Mouse (Mus musculus): ENCODE measurements around the gene Tubb4b. TPM values are rescaled to one million over a fixed set of nuclear protein-coding genes. Genes with fewer than 3 reads are reported as not detected.
A peak's percentile ranks its signal among the peaks of the same experiment; 100 is the strongest.

Gene Tubb4b
- polyA plus RNA-seq, 1 experiment, result 359 TPM

- Histone ChIP-seq H3ac (ENCODE audit: control insufficient read depth, insufficient read length) (no peak overlapping the region), H3K4me2 (ENCODE audit: low read depth) (peak overlapping the region; percentile 77), H3K36me3 (ENCODE audit: control insufficient read depth, insufficient read depth) (no peaks in the 10 kb centered on the region), H3K79me2 (ENCODE audit: control insufficient read depth, insufficient read depth) (no peaks in the 10 kb centered on the region), H3K27me3 (ENCODE audit: control insufficient read depth, insufficient read depth, insufficient read length) (no peaks in the 10 kb centered on the region), H3K4me3 (peak overlapping the region; percentile 28)
- TF ChIP-seq REST (IDR thresholded peaks at IDR 0.05; ENCODE audit: insufficient read depth, insufficient read length), result no peak
- TF ChIP-seq POLR2AphosphoS2 (IDR thresholded peaks at IDR 0.05; ENCODE audit: insufficient read length, low read depth), result no peak
- TF ChIP-seq E2F4 (IDR thresholded peaks at IDR 0.05; ENCODE audit: insufficient read depth), result no peak
- TF ChIP-seq MYOD1 (IDR thresholded peaks at IDR 0.05; ENCODE audit: control insufficient read depth in 1 of 3, insufficient read length in 2 of 3, low read depth in 2 of 3), result no peak
- TF ChIP-seq TCF3 (IDR thresholded peaks at IDR 0.05; ENCODE audit: insufficient read length, low read depth), result no peak
- no peak for TF ChIP-seq USF1 (IDR thresholded peaks at IDR 0.05; ENCODE audit: low read depth)
- TF ChIP-seq MYOG (IDR thresholded peaks at IDR 0.05; ENCODE audit: control insufficient read depth in 1 of 3, insufficient read depth in 1 of 3, insufficient read length in 2 of 3, low read depth in 2 of 3), result no peak
- TF ChIP-seq MAX (IDR thresholded peaks at IDR 0.05; ENCODE audit: low read depth), result no peak
- no peak for TF ChIP-seq POLR2A (IDR thresholded peaks at IDR 0.05; ENCODE audit: insufficient read length, low read depth)
- TF ChIP-seq CEBPB (IDR thresholded peaks at IDR 0.05; ENCODE audit: insufficient read depth, poor library complexity, severe bottlenecking), result no peak
- TF ChIP-seq SRF (IDR thresholded peaks at IDR 0.05; ENCODE audit: control insufficient read depth, insufficient read length, low read depth), result no peak
These were observed 39.8 kb upstream of the Tubb4b start for GRCm38 (mm10) chr2:25264286-25264660.

- Histone ChIP-seq H3K4me2 (ENCODE audit: low read depth) (peak overlapping the region; percentile 77), H3ac (ENCODE audit: control insufficient read depth, insufficient read length) (peak overlapping the region; percentile 18), H3K79me2 (ENCODE audit: control insufficient read depth, insufficient read depth) (no peaks in the 10 kb centered on the region), H3K27me3 (ENCODE audit: control insufficient read depth, insufficient read depth, insufficient read length) (no peaks in the 10 kb centered on the region), H3K36me3 (ENCODE audit: control insufficient read depth, insufficient read depth) (no peaks in the 10 kb centered on the region), H3K4me3 (peak overlapping the region; percentile 28)
- TF ChIP-seq TCF12 (IDR thresholded peaks at IDR 0.05; ENCODE audit: insufficient read depth, poor library complexity, severe bottlenecking), result no peak
- no peak for TF ChIP-seq CEBPB (IDR thresholded peaks at IDR 0.05; ENCODE audit: insufficient read depth, poor library complexity, severe bottlenecking)
- TF ChIP-seq USF1 (IDR thresholded peaks at IDR 0.05; ENCODE audit: low read depth), result no peak
- TF ChIP-seq TCF3 (IDR thresholded peaks at IDR 0.05; ENCODE audit: insufficient read length, low read depth), result no peak
- TF ChIP-seq REST (IDR thresholded peaks at IDR 0.05; ENCODE audit: insufficient read depth, insufficient read length), result no peak
- no peak for TF ChIP-seq MAX (IDR thresholded peaks at IDR 0.05; ENCODE audit: low read depth)
- TF ChIP-seq MYOD1 (IDR thresholded peaks at IDR 0.05; ENCODE audit: control insufficient read depth in 1 of 3, insufficient read length in 2 of 3, low read depth in 2 of 3), result no peak
- TF ChIP-seq SRF (IDR thresholded peaks at IDR 0.05; ENCODE audit: control insufficient read depth, insufficient read length, low read depth), result no peak
- TF ChIP-seq POLR2AphosphoS2 (IDR thresholded peaks at IDR 0.05; ENCODE audit: insufficient read length, low read depth), result no peak
- no peak for TF ChIP-seq POLR2A (IDR thresholded peaks at IDR 0.05; ENCODE audit: insufficient read length, low read depth)
- no peak for TF ChIP-seq MYOG (IDR thresholded peaks at IDR 0.05; ENCODE audit: control insufficient read depth in 1 of 3, insufficient read depth in 1 of 3, insufficient read length in 2 of 3, low read depth in 2 of 3)
- no peak for TF ChIP-seq E2F4 (IDR thresholded peaks at IDR 0.05; ENCODE audit: insufficient read depth)
These were observed 39.3 kb upstream of the Tubb4b start for GRCm38 (mm10) chr2:25263623-25264285.

DNA sequence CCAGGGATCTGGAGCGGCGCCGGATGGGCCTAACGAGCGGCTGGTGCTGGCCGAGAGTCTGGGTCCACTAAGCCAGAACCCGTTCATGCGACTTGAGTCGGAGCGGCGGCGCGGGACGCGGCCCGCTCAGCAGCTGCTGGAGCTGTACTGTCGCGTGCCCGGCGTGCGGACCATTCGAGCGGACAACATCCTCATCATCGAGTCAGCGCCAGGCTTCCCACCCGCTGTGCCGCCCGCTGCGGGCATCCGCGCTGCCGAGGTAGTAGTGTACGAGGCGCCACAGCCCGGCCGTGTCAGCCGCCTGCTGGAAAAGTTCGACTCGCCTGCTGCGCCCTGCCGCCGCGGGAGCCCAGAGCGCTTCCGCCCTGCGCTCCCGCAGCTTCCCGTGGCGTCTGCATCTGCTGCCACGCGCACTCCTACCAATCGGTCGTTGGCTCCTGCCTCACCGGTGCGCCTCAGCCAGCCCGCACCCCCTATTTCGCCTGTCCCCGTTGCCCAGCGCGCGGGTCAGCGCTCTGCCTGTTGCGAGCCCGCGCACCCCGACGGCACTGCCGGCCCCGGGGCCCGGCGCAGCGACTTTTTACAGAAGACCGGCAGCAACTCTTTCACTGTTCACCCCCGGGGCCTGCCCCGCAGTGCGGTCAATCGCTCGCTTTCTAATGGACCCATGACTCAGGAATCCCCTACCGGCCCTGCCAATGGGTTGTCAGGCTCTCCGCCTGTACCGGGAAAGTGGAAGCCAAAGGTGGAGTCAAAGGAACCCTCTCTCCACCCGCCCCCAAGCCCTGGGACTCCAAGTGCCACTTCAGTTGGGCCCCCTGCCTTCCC, 38.5 kb upstream of the Tubb4b start:
- peak overlapping the region; percentile 28 for H3K4me3 ChIP-seq
- H3ac ChIP-seq (ENCODE audit: control insufficient read depth, insufficient read length), result peak overlapping the region; percentile 18
- H3K36me3 ChIP-seq (ENCODE audit: control insufficient read depth, insufficient read depth), result no peaks in the 10 kb centered on the region
- H3K79me2 ChIP-seq (ENCODE audit: control insufficient read depth, insufficient read depth), result no peaks in the 10 kb centered on the region
- TF ChIP-seq MYOD1 (IDR thresholded peaks at IDR 0.05; ENCODE audit: control insufficient read depth in 1 of 3, insufficient read length in 2 of 3, low read depth in 2 of 3) (peak in 1 of 3 experiments; percentile 24), TCF3 (IDR thresholded peaks at IDR 0.05; ENCODE audit: insufficient read length, low read depth) (no peak), CEBPB (IDR thresholded peaks at IDR 0.05; ENCODE audit: insufficient read depth, poor library complexity, severe bottlenecking) (no peak)
- no peaks in the 10 kb centered on the region for H3K27me3 ChIP-seq (ENCODE audit: control insufficient read depth, insufficient read depth, insufficient read length)
- peak overlapping the region; percentile 77 for H3K4me2 ChIP-seq (ENCODE audit: low read depth)

DNA sequence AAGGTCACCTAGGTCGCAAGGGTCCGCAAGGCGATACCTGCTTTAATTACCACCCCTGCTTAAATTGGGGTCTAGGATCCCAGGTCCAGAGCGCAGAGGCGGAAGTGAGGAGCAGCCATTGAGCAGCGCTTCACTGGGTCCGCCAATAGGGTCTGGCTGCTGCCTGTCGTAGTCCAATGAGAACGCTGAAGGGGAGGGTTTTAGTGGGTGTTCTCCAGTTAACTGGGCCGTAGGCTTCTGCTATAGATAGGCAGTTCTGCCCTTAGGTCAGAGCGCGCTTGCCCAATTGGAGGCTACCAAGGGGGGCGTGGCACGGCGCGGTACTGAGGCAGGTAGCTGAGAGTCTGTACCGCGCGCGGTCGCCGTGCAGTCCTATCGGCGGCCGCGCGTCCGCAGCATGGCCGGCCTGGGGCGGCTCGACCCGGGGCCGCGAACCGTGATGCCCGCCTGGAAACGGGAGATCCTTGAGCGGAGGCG, 37.8 kb upstream of the Tubb4b start, which contains the start of gene Tprn:
TSS of gene Tprn (plus strand) at position 328 of the 477 bp plus-strand sequence.
- peak within 1 kb of the TSS; percentile 90 for H3K4me2 ChIP-seq (ENCODE audit: low read depth)

More for the DNA sequence above, 37.8 kb upstream of the Tubb4b start, which contains the start of gene Tprn:
- Histone ChIP-seq H3ac (ENCODE audit: control insufficient read depth, insufficient read length) (peak within 1 kb of the TSS; percentile 18), H3K79me2 (ENCODE audit: control insufficient read depth, insufficient read depth) (no peaks in the 10 kb centered on the region), H3K36me3 (ENCODE audit: control insufficient read depth, insufficient read depth) (no peaks in the 10 kb centered on the region), H3K4me3 (peak within 1 kb of the TSS; percentile 28), H3K27me3 (ENCODE audit: control insufficient read depth, insufficient read depth, insufficient read length) (no peaks in the 10 kb centered on the region)
- TF ChIP-seq MAX (IDR thresholded peaks at IDR 0.05; ENCODE audit: low read depth) (no peak), TCF12 (IDR thresholded peaks at IDR 0.05; ENCODE audit: insufficient read depth, poor library complexity, severe bottlenecking) (no peak), POLR2AphosphoS2 (IDR thresholded peaks at IDR 0.05; ENCODE audit: insufficient read length, low read depth) (peak; percentile 31), MYOD1 (IDR thresholded peaks at IDR 0.05; ENCODE audit: control insufficient read depth in 1 of 3, insufficient read length in 2 of 3, low read depth in 2 of 3) (no peak), POLR2A (IDR thresholded peaks at IDR 0.05; ENCODE audit: insufficient read length, low read depth) (peak; percentile 65), CEBPB (IDR thresholded peaks at IDR 0.05; ENCODE audit: insufficient read depth, poor library complexity, severe bottlenecking) (no peak), USF1 (IDR thresholded peaks at IDR 0.05; ENCODE audit: low read depth) (no peak), MYOG (IDR thresholded peaks at IDR 0.05; ENCODE audit: control insufficient read depth in 1 of 3, insufficient read depth in 1 of 3, insufficient read length in 2 of 3, low read depth in 2 of 3) (no peak), SRF (IDR thresholded peaks at IDR 0.05; ENCODE audit: control insufficient read depth, insufficient read length, low read depth) (peak; percentile 25), TCF3 (IDR thresholded peaks at IDR 0.05; ENCODE audit: insufficient read length, low read depth) (no peak), E2F4 (IDR thresholded peaks at IDR 0.05; ENCODE audit: insufficient read depth) (no peak), REST (IDR thresholded peaks at IDR 0.05; ENCODE audit: insufficient read depth, insufficient read length) (no peak)

Measured in myocyte (in vitro differentiated cells).